Mouse (Mus musculus): ENCODE results near the gene Pxylp1. TPM values are rescaled to one million over a fixed set of nuclear protein-coding genes. Genes with fewer than 3 reads are reported as not detected.
"Not testable (repeated sequence)": the region's sequence is repeated elsewhere in the genome, so short reads cannot be mapped to it uniquely, and the experiment has no call there.

Gene Pxylp1
- 7.1 and 14.5 TPM in 2 replicates for polyA plus RNA-seq (2011; ENCODE audit: insufficient read depth, insufficient read length, low replicate concordance, missing spikeins)

DNA sequence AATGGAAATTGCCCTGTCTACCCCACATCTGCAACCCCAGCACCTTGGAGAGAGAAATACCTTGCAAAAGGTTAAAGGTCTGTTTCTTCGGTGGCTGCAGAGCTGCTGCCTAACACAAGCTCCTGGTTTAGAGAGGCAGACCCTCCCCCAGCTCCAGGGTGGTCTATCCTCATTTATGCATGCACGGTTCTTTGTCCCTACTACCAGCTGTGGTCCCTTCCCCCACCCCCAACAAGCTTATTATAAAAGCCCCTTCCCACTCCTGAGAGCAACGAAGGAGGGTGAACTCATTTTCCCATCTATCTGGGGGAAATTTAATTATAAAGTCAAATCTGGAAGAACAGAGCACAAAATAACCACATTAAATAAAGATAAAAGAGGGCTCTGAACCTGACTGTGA lies at the start of gene Pxylp1:
Gene Pxylp1 (minus strand): TSS at position 124 of the 400 bp plus-strand sequence.
- peaks cover 5% of the 10 kb centered on the region; the same call in 1 of the 2 replicates for H3K4me1 ChIP-seq (ENCODE audit: control insufficient read depth, insufficient read depth, low read length)
- 61% methylated on average over 3 of the region's 3 CpGs for WGBS
- no peak for TF ChIP-seq POLR2A (IDR thresholded peaks at IDR 0.05; ENCODE audit: borderline replicate concordance, control insufficient read depth, low read depth, low read length)
- TF ChIP-seq CTCF (IDR thresholded peaks at IDR 0.05; ENCODE audit: control insufficient read depth, insufficient read depth, low read length) = no peak
- H3K27ac ChIP-seq (ENCODE audit: control insufficient read depth, insufficient read depth, low read depth, low read length, poor library complexity) = peak within 1 kb of the TSS; percentile 70
- H3K4me3 ChIP-seq (replicated peaks; ENCODE audit: control insufficient read depth, low read depth, low read length) = peak within 1 kb of the TSS; percentile 31

DNA sequence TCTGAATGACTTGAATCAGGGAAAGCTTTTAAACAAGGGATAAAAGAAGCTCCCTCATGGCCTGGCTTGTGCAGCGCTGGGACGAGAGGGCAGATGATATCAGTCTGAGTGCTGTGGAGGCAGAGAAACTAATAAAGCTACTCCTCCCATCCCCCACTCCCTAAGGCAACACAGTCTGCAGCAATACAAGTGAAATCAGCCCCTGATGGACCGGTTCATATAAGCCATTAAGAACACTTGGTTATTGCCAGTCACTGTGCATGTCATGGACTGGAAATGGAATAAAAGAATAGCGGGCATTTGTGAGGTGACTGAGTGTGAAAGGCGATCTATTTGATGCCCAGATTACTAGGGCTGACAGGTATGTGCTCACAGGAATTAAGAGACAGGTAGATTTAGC lies 46.4 kb upstream of the Pxylp1 start:
- Histone ChIP-seq H3K27ac (ENCODE audit: control insufficient read depth, insufficient read depth, low read depth, low read length, poor library complexity) (no peak overlapping the region), H3K4me1 (ENCODE audit: control insufficient read depth, insufficient read depth, low read length) (no peaks in the 10 kb centered on the region; the same call in 1 of the 2 replicates)
- no peak for TF ChIP-seq POLR2A (IDR thresholded peaks at IDR 0.05; ENCODE audit: borderline replicate concordance, control insufficient read depth, low read depth, low read length)
- TF ChIP-seq CTCF (IDR thresholded peaks at IDR 0.05; ENCODE audit: control insufficient read depth, insufficient read depth, low read length) = no peak

DNA sequence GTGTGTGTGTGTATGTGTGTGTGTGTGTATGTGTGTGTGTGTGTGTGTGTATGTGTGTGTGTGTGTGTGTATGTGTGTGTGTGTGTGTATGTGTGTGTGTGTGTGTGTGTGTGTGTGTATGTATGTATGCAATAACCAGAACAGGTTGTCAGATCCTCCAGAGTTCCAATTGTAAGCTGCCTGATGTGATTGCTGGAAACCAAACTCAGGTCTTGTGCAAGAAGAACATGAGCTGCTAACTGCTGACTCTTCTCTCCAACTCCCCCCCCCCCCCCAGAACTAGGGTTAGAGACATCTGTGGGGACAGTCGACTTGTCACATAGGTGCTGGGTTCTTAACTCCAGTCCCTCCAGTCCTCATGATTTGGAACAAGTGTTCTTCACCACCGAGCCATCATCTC lies 44.0 kb upstream of the Pxylp1 start:
- WGBS = 44% methylated on average over 2 of the region's 2 CpGs
- H3K27ac ChIP-seq (ENCODE audit: control insufficient read depth, insufficient read depth, low read depth, low read length, poor library complexity); H3K4me3 ChIP-seq (replicated peaks; ENCODE audit: control insufficient read depth, low read depth, low read length); H3K4me1 ChIP-seq (ENCODE audit: control insufficient read depth, insufficient read depth, low read length): not testable (repeated sequence)

More for the DNA sequence above, 46.4 kb upstream of the Pxylp1 start:
- WGBS = 71% methylated on average over 5 of the region's 5 CpGs
- H3K4me3 ChIP-seq (replicated peaks; ENCODE audit: control insufficient read depth, low read depth, low read length) = no peak overlapping the region

DNA sequence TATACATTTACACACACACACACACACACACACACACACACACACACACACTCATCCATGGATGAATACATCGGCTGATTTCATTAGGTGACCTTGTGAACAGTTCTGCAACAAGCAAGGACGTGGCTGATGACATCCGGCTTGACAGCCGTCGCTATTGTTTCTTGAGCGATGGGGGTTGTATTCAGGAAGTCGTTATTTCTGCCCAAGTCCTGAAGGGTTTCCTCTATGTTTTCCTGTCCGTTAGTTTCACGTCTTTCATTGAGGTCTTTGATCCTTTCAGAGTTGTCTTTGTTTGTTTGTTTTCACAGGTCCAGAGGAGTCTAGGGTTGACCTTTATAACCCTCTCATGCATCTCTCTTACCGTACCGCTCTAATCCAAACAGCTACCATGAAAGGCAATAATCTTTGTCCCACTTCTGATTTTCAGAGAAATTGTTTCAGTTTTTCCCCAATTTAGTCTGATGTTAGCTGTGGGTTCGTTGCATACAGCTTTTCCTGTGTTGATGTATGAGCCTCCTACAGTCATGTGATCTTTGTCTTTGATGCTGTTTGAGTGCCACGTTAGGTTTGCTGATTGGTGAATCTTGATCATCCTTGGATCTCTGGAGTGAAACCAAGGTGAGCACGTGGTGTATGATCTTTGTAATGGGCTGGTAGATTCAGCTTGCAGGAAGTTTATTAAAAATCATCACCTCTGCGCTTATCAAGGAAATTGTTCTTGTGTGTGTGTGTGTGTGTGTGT lies 43.3 kb upstream of the Pxylp1 start:
- TF ChIP-seq POLR2A (IDR thresholded peaks at IDR 0.05; ENCODE audit: borderline replicate concordance, control insufficient read depth, low read depth, low read length) (no peak), CTCF (IDR thresholded peaks at IDR 0.05; ENCODE audit: control insufficient read depth, insufficient read depth, low read length) (no peak)
- Histone ChIP-seq H3K4me3 (replicated peaks; ENCODE audit: control insufficient read depth, low read depth, low read length) (no peak overlapping the region), H3K4me1 (ENCODE audit: control insufficient read depth, insufficient read depth, low read length) (no peaks in the 10 kb centered on the region; the same call in 1 of the 2 replicates), H3K27ac (ENCODE audit: control insufficient read depth, insufficient read depth, low read depth, low read length, poor library complexity) (no peak overlapping the region)
- 6% methylated on average over 15 of the region's 15 CpGs for WGBS

DNA sequence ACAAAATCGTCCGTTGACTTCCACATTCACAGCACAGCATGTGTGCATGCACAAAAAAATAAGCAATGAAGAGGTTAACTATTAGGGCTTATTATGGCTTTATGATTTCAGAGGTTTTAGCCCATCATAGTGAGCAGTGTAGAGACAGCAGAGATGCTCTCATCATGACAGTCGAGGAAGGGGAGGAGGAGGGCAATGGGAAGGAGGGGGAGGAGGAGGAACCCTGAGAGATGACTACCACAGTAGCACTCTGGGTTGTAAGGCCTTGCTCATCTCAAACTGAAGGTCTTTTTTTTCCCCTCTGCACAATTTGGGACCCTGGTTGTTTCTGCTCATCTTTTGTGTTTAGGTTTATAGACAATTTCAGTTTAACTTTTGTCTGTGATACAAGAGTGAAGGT lies 42.3 kb upstream of the Pxylp1 start:
- TF ChIP-seq POLR2A (IDR thresholded peaks at IDR 0.05; ENCODE audit: borderline replicate concordance, control insufficient read depth, low read depth, low read length) = no peak
- TF ChIP-seq CTCF (IDR thresholded peaks at IDR 0.05; ENCODE audit: control insufficient read depth, insufficient read depth, low read length) = no peak
- 58% methylated on average over 3 of the region's 3 CpGs for WGBS
- Histone ChIP-seq H3K4me1 (ENCODE audit: control insufficient read depth, insufficient read depth, low read length) (no peaks in the 10 kb centered on the region; the same call in 1 of the 2 replicates), H3K27ac (ENCODE audit: control insufficient read depth, insufficient read depth, low read depth, low read length, poor library complexity) (no peak overlapping the region), H3K4me3 (replicated peaks; ENCODE audit: control insufficient read depth, low read depth, low read length) (no peak overlapping the region)

DNA sequence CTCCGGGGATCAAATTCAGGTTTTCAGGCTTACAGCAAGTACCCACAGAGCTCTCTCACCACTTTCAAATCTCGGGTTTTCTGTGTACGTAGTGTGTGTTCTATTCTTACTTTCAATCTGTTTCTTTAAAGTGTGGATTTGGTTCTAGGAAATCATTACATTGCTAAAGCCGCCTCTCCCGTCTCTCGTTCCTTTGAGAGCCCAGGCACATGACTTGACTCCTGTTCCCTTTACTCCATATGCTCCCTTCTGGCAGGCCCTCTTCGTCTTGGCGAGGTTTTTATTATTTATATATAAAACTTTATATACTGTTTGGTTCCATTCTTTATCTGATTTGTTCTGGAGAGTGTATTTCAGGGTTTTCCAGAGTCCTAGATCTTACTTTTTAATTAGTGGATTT lies 40.3 kb upstream of the Pxylp1 start:
- 89% methylated on average over 8 of the region's 8 CpGs for WGBS
- no peak for TF ChIP-seq POLR2A (IDR thresholded peaks at IDR 0.05; ENCODE audit: borderline replicate concordance, control insufficient read depth, low read depth, low read length)
- TF ChIP-seq CTCF (IDR thresholded peaks at IDR 0.05; ENCODE audit: control insufficient read depth, insufficient read depth, low read length) = no peak

DNA sequence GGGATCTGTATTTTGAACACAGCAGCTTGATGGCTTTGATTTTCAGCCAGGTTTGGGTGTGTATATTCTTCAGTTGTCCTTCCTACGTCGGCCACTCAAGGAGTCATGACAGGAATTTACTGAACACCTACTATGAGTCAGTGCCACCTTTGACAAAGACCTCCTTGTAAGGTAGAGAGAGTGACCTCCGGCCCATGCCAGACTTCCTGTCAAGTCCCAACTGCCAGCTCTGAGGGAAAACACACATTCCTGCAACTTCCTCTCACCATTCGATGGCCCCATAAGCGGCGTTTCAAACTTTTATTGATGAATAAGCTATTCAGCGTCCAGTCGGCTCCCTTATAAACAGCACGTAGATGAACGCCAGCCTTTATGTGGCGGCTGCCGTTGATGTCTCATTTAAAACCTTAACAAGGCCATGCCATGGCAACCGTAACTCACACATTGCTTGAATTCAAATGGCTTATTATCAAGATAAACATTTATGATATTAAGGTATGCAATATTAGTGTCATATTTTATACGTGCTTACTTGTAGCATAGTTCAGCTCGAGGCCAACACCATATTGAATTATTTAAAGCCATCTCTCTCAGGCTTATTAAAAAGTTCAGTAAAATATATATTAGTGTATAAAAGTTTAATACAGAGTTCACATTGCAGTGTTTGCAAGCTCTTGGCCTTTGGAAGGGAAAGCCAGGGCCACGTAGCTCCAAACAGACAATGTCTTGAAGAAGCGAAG lies 31.3 kb upstream of the Pxylp1 start:
- Histone ChIP-seq H3K4me3 (replicated peaks; ENCODE audit: control insufficient read depth, low read depth, low read length) (no peak overlapping the region), H3K27ac (ENCODE audit: control insufficient read depth, insufficient read depth, low read depth, low read length, poor library complexity) (no peak overlapping the region), H3K4me1 (ENCODE audit: control insufficient read depth, insufficient read depth, low read length) (no peaks in the 10 kb centered on the region)
- no peak for TF ChIP-seq CTCF (IDR thresholded peaks at IDR 0.05; ENCODE audit: control insufficient read depth, insufficient read depth, low read length)
- no peak for TF ChIP-seq POLR2A (IDR thresholded peaks at IDR 0.05; ENCODE audit: borderline replicate concordance, control insufficient read depth, low read depth, low read length)
- 58% methylated on average over 17 of the region's 17 CpGs for WGBS

More for the DNA sequence above, 40.3 kb upstream of the Pxylp1 start:
- Histone ChIP-seq H3K27ac (ENCODE audit: control insufficient read depth, insufficient read depth, low read depth, low read length, poor library complexity) (no peak overlapping the region), H3K4me1 (ENCODE audit: control insufficient read depth, insufficient read depth, low read length) (no peaks in the 10 kb centered on the region; the same call in 1 of the 2 replicates), H3K4me3 (replicated peaks; ENCODE audit: control insufficient read depth, low read depth, low read length) (no peak overlapping the region)

DNA sequence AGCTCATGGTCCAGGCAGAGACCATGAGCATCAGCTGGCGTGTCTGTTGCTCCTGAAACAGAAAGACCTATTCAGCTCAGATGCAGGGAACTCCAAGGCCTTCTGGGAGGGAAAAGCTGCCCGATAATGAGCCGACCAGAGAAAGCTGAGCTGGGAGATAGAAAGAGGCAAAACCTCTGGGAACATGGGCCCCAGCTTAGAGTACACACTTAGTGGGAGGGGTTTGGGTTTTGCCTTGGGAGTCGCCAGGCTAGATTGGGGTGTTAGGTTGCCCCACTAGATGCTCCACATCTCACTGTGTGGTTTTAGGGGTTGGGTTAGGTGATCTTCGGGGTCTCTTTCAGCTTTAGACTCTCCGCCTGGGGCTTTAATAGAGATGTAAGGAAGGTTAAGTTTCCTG lies 30.6 kb upstream of the Pxylp1 start:
- Histone ChIP-seq H3K4me1 (ENCODE audit: control insufficient read depth, insufficient read depth, low read length) (no peaks in the 10 kb centered on the region), H3K4me3 (replicated peaks; ENCODE audit: control insufficient read depth, low read depth, low read length) (no peak overlapping the region), H3K27ac (ENCODE audit: control insufficient read depth, insufficient read depth, low read depth, low read length, poor library complexity) (no peak overlapping the region)
- WGBS = 81% methylated on average over 6 of the region's 6 CpGs
- TF ChIP-seq POLR2A (IDR thresholded peaks at IDR 0.05; ENCODE audit: borderline replicate concordance, control insufficient read depth, low read depth, low read length) (no peak), CTCF (IDR thresholded peaks at IDR 0.05; ENCODE audit: control insufficient read depth, insufficient read depth, low read length) (no peak)

Measured in bone marrow, adult 2 months (tissue).